Mouse (Mus musculus): ENCODE data around the gene B3gnt6. TPM values are rescaled to one million over a fixed set of nuclear protein-coding genes. Genes with fewer than 3 reads are reported as not detected.

The B3gnt6 gene
- total RNA-seq, 2 experiments from 2014 or later: not detected

DNA sequence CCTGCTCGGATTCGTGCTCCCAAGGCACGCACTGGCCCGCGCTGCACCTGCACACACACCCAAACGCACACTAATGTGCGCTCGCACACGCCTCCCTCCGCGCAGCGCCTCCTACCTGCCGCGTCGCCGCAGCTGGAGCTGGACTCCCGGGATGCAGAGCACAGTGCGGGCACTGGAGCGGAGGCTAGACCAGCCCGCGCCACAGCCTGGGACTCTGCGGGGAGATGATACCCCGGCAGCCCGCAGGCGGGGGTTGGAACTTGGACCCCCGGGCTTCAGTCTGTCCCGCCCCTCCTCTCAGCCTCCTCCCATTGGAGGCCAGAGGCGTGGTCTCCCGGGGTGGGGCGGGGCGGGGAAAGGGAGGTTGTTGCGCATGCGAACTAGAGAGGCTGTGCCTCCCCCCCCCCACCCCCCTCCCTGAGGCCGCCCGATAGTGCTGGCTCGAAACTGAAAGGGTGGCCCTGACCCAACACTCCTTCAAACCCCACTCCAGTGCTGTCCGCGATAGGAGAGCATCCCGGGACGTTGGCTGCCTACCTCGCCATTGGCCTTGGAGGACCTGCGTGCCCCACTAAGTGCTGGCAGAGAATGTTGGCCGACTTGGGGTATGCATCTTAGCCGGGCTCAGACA is 21.2 kb downstream of the B3gnt6 start, which contains the start of gene Capn5:
Gene Capn5 (minus strand): TSS at position 346 of the 631 bp plus-strand sequence.
- intact Hi-C loops (cut with DNase I): no loop called here
- peak; percentile 31 for DNase-seq (ENCODE audit: low spot score)

DNA sequence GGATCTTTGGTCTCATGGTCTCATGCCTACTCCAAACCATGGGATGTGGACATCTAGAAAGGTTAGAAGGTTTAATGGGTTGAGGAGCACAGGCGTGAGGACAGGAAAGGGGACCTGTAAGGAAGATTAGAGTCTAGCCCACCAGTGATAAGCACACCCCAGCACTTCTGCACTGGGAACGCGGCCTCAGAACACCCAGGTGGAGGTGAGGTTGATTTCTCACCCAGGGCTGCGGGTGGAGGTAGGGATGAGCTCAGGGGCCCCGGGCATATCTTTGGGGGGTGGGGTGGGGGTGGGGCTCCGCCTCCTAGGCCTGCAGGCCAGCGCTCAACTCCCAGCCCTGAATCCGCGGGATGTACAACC is 21.7 kb downstream of the B3gnt6 start:
- no peak for DNase-seq (ENCODE audit: low spot score)
- intact Hi-C loops (cut with DNase I): no loop called here

DNA sequence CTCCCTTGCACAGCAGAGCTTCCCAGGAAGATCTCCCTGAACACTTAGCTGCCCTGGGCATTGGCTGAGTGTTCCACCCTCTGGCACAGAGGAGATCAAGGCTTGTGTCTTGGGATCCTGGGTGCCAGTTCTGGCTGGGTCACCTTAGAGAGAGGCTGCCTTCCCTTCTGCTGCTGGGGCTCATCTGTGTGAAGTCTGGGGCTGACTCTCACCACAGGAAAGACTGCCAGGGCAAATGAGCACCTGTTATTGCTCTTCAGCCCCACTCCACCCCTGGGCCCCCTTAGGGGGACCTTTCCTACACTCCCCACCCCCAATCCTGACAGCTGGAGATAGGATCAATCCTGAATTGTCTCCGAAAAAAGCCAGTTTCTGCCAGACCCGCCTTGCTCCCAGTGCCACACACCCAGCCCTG is 22.2 kb downstream of the B3gnt6 start:
- intact Hi-C loops (cut with DNase I): no loop called here

DNA sequence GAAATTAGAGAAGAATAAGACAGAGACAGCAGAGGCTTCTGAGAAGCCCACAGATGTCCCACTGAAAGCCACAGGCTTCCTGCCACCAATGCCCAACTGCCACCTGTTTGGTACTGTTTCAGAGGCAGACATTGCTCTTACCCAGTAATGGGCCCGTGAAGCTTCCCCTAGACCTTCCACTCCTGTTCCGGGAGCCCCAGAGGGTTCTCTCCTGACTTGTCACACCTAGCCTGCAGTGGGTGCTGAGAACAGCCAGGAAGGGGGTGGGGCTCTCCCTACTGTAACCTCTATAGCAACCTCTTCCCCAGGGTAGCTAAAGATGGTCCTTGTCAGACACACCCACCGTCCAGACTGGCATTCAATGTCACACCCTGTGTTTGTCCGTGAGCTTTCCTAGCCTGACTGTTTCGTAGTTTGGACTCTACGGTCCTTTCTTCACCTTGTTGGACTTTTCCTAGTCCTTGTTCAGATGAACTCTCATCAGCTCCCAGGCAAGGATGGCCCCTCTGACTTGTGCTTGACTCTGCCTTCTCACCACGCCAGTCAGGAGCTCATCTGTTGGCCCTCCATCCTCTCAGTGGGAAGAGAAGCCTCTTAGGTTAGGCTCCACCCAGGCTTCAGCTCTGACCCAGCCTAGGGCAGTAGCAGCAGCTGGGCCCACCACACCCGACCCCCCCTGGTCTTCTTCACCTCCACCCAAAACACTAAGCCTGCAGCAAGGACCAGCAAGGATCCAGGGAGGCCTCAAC is 22.8 kb downstream of the B3gnt6 start:
- DNase-seq (ENCODE audit: low spot score): no peak
- intact Hi-C loops (cut with DNase I): no loop called here

More for the DNA sequence above, 22.2 kb downstream of the B3gnt6 start:
- no peak for DNase-seq (ENCODE audit: low spot score)

DNA sequence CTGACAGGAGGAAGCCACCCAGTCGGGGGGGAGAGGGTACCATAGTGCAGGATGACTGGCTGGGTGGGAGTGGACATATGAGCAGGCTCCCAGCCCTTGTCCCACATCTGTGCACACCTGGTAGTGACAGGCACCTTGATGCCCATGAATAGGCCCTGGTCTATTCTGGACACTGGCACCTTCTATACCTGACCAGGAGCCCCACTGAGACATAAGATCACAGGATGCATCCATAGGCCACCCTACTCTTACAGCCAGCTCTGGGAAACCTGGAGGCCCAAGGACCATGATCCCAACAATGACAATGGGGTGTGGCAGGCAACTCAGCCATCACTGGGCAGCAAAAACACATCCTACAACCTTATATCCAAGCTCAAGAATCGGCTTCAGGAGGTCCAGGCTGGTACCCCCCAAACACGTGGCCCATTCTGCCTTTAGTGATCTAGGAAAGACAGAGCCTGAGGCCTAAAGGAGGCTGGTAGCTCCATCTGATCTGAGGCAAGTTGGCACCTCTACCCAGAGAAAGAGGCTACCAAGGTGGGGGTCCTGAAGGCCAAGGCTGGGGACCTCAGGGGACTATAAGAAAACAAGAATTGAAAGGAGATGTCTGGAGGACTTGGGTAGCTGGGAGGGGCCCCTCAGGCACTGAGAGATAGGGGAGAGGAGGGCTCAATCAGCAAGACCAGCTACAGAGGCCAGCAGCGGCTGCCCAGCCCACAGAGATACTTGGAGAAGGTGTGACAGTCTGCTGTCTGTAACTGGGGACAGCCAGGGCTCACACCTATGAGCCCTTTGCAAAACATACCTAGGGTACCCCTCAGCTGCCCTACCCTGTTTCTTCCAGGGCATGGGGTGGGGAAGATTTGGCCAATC is 24.2 kb downstream of the B3gnt6 start:
- DNase-seq (ENCODE audit: low spot score): no peak
- intact Hi-C loops (cut with DNase I): no loop called here

DNA sequence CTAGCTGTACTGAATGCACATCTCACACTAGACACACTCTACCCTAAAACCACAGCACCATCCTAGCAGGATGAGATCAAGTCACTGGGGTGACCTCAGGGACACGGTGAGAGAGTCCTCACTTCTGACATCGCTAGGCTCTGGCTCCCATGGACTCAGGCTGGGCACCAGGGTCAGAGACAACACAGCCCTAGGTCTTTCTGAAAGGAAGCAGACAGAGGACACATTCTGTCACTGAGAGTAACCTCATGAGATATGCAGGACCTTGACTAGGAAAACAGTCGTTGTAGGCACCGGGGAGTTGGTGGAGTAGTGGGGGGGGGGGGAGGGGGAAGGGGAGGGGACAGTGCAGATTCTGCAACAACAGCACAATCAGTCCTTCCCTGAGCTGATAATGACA is 25.9 kb downstream of the B3gnt6 start:
- intact Hi-C loops (cut with DNase I): no loop called here
- no peak for DNase-seq (ENCODE audit: low spot score)

DNA sequence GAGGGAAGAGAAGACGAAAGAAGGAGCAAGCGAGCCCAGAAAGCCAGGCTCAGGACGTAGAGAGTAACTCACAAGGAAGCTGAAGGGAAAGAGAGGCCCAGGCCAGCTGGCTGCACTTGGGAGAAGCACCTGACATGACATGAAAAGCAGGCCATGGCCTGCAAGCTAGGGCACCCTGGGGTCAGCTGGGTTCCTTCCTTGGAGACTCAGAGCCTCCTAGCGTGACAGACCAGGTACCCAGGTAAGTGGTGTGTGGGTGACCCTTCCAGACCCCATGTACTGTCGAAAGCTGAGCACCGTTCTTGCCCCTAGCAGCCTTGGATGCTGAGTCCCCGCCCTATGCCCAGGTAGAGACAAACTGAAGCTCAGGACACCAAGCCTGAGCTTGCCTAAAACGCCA is 26.6 kb downstream of the B3gnt6 start:
- intact Hi-C loops (cut with DNase I): no loop called here
- DNase-seq (ENCODE audit: low spot score): no peak

DNA sequence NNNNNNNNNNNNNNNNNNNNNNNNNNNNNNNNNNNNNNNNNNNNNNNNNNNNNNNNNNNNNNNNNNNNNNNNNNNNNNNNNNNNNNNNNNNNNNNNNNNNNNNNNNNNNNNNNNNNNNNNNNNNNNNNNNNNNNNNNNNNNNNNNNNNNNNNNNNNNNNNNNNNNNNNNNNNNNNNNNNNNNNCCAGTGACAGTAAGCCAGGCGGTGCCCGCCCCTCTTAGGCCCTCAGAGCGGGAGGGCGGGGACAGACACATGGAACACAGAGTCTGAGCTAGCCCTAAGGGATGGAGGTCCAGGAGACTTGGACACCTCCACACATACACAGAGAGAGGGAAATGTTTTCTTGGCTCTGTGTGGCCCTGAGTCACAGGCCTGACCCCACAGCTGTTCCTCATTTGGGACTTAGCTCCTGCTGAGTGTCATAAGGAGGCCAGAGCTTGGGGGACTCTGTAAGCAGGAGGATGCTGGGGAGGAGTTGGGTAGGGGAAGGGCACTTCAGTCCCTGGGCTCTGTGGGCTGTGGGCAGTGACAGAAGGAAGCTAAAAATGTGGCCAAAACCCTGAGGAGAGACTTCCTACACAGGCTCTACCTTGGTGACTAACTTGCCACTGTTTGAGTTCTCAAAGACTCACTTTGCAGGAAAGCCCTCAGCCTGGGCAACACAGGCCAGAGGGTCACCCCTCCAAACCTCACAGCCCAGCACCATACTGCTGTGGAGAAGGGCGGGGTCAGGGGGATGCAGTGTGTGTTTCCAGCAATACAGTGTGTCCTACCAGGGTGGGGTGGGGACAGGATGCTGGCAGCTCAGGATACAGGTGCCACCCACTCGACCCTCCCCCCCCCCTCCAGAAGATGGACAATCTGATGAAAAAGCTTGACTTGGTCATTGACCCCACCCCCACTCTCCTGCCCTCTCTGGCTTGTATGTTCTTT is 27.9 kb downstream of the B3gnt6 start:
- DNase-seq (ENCODE audit: low spot score): peak; percentile 77
- intact Hi-C loops (cut with DNase I): no loop called here

DNA sequence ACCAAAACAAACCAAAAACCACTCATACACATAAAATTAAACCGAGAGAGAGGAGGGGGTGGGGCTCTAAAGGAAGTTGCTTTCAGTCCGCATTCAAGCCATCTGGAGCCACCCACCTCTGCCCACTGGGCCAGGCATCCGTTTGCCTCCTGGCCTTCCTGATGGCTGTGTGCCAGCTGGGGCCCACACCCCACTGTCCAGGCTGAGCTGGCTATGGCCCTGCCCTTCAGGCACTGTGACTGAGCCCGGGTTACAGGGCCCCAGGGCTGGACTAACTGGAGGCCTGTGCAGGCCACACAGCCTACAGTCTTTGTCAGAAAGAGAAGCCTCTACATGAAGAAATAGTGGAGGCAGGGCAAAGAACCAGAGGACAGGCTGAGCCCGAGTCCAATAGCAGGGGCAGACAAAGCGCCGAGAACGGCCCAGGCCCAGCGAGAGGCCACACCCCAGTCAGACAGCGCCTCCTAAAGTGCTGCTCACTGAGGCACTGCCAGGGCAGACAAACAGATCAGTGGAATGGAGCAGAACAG is 34.2 kb downstream of the B3gnt6 start:
- intact Hi-C loops (cut with DNase I): no loop called here

DNA sequence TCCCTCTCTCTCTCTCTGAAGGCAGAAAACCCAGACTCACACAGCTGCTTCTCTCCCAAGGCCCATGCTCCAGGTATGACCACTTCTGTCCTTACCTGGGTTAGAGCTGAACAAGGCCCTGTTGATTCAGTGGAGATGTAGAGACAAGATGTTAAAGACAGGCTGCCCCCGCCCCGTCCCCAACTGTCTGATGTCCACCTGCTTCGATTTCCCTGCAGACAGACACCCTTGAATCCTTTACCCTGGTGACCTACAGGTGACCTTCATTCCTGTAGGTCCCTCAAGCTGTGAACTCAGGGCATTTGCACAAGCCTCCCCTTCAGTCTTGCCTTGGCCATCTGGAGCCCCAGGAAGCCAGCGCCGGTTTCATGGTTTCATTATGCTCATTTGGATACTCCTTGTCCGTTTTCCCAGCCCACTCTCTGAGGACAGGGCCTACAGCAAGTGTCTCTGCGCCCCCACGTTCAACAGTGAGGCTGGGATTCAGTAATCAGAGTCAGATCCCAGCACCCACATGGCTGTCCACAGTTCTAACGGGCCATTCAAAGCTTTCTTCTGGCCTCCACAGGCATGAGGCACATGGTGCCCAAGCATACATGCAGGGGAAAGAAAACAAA is 34.8 kb downstream of the B3gnt6 start:
- intact Hi-C loops (cut with DNase I): no loop called here
- no peak for DNase-seq (ENCODE audit: low spot score)

More for the DNA sequence above, 34.2 kb downstream of the B3gnt6 start:
- no peak for DNase-seq (ENCODE audit: low spot score)

DNA sequence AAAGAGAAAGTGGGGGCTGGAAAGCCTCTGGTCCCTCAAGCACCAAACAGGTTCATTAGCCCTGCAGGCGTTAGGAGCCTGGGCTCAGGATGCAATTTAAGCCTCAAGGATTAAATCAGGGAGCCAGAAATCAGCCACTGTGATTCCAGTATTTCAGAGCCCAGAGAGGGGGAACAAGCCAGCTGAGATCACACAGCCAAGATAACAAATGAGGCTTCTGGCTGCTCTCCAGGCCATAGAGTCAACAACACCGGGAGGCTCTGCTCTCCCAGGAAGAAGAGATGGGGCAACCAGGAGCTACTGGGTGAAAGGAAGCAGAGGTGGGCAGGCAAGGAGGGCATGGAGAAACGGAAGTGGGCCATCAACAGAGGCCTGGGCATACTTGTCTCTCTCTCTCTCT is 35.6 kb downstream of the B3gnt6 start:
- intact Hi-C loops (cut with DNase I): no loop called here
- no peak for DNase-seq (ENCODE audit: low spot score)

DNA sequence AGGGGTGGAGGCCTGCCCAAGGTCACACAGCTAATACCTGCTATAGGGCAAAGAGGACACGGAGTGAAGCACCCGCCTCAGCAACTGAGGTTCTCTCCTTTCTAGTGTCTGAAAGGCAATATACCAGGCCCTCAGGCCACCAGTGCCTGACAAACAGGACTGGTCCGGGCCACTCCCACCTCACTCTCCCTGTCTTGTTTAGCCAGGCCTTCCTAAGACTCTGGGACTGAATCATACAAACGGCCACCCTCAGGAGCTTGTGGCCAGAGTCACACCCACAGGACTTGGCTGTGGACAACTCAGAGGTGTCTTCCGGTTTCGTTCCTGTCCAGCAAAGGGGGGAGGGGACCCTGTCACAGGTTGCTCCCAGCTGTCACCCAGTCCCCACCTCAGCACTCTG is 37.0 kb downstream of the B3gnt6 start:
- DNase-seq (ENCODE audit: low spot score): no peak
- intact Hi-C loops (cut with DNase I): no loop called here

DNA sequence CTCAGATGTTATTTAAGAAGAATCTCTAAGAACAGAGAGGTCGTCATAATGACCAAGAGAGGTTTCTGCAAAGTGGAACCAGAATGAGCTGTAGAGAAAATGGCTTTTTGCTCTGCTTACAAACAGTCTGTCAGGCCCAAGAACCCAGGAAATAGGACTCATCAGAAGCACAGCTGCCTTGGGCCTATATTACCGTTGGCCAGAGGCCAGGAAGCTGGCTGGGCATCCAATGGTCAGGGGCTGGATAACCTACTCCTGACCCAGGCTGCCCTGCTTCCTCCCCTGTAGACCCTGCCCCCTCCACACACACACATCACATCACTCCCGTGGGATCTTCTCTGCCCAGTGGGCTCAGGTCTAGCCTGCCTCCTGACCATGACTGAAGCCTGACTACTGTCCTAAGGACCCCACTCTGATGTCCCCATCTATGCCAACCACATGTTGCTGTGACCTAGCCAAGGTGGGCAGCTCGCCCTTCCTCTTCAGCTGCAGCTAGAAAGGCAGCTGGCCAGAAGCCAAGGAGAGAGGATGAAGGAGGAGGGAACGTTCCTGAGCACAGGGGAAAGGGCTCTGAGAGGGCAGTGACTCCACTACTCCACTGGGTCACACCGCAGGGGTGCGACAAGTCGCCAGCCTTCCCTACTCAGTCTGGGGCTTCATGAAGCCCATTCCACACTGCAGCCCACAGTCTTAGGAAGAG is 39.1 kb downstream of the B3gnt6 start:
- no peak for DNase-seq (ENCODE audit: low spot score)

DNA sequence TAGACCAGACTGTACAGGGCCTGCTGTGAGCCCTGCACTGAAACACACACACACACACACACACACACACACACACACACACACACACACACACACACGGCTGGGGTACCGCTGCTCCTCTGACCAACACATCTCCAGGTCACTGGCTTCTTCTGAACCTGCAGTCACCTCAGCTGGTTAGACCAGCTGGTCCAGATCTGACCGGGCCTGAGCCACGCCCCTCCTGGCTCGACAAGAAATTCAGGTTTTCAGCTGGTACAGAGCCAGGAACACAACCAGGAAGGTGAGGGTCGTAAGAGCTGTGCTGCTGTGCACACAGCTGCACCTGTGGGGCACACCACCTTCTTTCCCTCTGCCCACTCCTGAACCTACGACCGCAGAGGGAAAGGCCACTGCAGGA is 40.8 kb downstream of the B3gnt6 start:
- no peak for DNase-seq (ENCODE audit: low spot score)
- intact Hi-C loops (cut with DNase I): loop anchor here (5.0 kb wide), 1 partner anchor 274 kb away; no protein-coding TSS in a partner anchor

More for the DNA sequence above, 39.1 kb downstream of the B3gnt6 start:
- intact Hi-C loops (cut with DNase I): no loop called here

DNA sequence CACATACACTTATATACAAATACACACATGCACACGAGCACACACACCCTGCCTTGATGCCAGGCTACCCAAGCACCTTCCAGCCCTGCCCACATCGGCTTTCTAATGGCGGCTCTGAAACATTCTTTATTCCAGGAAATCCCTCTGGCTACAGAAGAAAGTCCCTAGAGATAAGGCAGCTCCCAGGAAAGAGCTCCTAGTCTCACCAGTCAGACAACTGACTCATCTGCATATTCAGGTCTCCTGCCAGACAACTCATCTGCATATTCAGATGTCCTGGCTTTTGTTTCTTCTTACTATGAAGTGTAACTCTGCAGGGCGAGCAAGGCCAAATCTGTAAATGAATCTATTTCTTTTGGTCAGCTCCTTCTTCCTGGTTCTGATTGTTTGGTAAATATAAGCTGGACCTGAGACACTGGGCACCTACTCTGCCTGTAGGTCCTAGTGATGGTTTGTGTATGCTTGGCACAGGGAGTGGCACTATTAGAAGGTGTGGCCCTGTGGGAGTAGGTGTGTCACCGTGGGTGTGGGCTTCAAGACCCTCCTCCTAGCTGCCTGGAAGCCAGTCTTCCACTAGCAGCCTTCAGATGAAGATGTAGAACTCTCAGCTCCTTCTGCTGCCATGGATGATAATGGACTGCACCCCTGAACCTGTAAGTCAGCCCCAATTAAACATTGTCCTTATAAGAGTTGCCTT is 41.5 kb downstream of the B3gnt6 start:
- no peak for DNase-seq (ENCODE audit: low spot score)
- intact Hi-C loops (cut with DNase I): loop anchor here (5.0 kb wide), 1 partner anchor 275 kb away; no protein-coding TSS in a partner anchor

DNA sequence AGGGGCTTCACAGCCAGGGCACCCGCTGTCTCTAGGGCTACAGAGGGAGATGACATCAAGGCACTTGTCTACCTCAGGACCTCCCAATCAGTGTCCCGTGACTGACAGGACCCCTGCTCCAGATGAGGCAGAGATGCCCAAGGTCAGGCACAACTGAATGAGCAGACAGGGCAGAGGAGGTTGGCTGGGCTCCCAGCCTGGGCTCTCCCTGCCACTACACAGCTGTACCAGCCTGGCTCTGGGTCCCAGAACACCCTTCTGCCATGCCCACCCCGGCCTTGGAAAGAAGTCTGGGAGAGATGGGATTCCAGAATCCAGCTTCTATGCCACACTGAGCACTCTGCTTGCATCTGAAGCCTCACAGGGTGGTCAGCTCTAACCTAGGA is 43.0 kb downstream of the B3gnt6 start:
- intact Hi-C loops (cut with DNase I): loop anchor here (5.0 kb wide), 1 partner anchor 276 kb away; no protein-coding TSS in a partner anchor
- DNase-seq (ENCODE audit: low spot score): no peak

DNA sequence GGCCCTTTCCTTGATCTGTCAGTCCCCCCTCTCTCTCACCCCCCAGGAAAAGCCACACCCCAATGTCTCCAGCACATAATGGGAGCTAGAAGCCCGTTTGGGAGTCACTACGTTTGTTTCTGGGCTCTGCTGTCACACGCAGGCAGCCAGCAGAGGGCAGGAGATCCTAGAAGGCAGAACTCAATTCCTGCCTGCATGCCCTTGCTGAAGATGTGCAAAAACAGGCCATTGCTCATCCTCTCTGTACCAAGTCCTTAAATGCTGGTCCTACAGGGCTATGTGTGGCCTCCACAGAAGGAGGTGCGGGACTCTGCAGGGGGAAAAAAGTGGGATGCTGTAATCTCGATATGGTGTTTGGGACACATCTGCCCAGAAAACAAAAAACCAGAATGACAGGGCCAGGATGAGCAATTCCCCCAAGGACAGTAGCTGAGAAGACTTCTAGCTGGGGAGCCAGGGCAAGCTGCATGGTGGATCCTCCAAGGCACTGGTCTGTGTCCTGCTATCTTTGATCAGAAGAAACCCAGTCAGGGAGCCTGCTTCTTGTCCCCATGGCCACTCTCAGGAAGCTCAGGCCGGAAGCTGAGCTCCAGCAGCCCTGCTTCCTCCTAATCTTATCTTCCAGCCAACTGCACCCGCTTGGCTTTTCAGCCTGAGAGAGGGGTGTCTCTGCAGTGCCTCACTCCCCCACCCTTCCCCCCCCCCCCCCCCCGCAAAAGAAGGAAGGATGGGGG is 43.6 kb downstream of the B3gnt6 start:
- intact Hi-C loops (cut with DNase I): loop anchor here (1.0 to 5.0 kb wide), 3 partner anchors 36 to 277 kb away; no protein-coding TSS in a partner anchor
- DNase-seq (ENCODE audit: low spot score): no peak
